Mouse (Mus musculus): Measurements from ENCODE around the gene Shc2.

DNA sequence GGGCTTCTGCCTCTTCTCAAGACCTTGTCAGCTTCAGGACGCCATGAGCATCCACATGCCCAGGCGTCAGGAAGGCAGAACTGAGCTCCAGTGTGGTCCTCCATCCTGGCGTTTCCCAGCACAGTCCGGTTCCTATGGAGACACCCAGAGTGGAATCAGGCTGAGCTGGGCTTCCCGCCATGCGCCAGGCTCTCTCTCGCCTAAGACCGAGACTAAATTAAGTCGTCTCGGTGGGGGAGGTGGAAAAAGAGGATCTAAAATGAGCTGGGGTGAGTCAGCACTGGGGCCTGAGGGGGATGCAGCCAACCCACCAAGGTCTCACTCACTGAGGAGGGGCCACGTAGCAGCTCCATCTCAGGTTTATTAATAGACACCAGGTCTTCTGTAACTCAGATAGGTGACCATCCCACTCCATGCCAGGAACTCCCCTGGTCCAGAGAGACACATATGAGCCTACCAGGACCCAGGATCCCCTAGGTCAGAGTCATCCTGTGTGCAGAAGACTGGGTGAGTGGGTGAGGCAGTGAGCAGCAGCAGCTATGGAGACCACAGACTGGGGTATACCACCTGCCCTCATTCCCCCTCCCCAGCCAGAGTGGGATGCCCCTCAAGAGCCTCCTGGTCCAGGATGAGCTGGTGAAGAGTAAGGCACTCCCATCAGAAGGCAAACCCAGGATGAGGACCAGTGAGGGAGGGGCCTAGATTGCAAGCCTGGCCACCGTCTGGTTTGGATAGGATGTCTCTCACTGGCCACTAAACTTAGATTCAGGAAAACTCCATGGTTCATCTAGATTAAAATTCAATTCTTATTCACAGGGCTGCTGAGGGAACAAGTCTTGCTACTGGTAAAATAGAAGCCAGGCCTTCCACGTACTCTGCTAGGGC is 40.4 kb downstream of the Shc2 start:
- no peak for TF ChIP-seq MAX (IDR thresholded peaks at IDR 0.05; ENCODE audit: low read depth)
- TF ChIP-seq POLR2A (IDR thresholded peaks at IDR 0.05; ENCODE audit: insufficient read length, low read depth) = no peak
- no peak for TF ChIP-seq MYOD1 (IDR thresholded peaks at IDR 0.05; ENCODE audit: control insufficient read depth in 1 of 3, insufficient read length in 2 of 3, low read depth in 2 of 3)
